In genomic region chr12:31634343-31635239, GRCm38 (mm10) we compare ENCODE assay signal across 8 mouse cellular contexts. TPM values are rescaled to one million over a fixed set of nuclear protein-coding genes. Genes with fewer than 3 reads are reported as not detected.
DNase-seq lines count a peak whose midpoint lies in the region; ATAC-seq and TF ChIP-seq lines count a peak whose summit lies in the region.

Gene Bcap29 (minus strand): TSS chr12:31634658.

- peak within 1 kb of the TSS; percentile 85 for H3K4me2 ChIP-seq in CH12.LX (ENCODE audit: insufficient read depth, low read depth, poor library complexity, severe bottlenecking)
- H3K4me2 ChIP-seq in heart, embryonic 15.5 days = peak within 1 kb of the TSS; percentile 91
- peak within 1 kb of the TSS; percentile 86 for H3K4me2 ChIP-seq in neural tube, embryonic 15.5 days

- TF ChIP-seq EP300 in CH12.LX (IDR thresholded peaks at IDR 0.05; ENCODE audit: low read length) = no peak

- peaks cover 10% of the 10 kb centered on the region for H3K79me2 ChIP-seq in CH12.LX (replicated peaks; ENCODE audit: control insufficient read depth, extremely low read depth, insufficient read depth, poor library complexity, severe bottlenecking)

- peaks cover 9 to 39% of the 10 kb centered on the region in 2 experiments for H3K36me3 ChIP-seq in CH12.LX (replicated peaks in 1 of 2; ENCODE audit: control insufficient read depth in 1 of 2, insufficient read depth in 1 of 2, low read length in 1 of 2)
- no peaks in the 10 kb centered on the region for H3K36me3 ChIP-seq in forebrain, embryonic 10.5 days (replicated peaks)
- 0 out of 2 replicates have a peak, but pooled peaks cover 3% of the 10 kb centered on the region for H3K36me3 ChIP-seq in heart, embryonic 15.5 days
- no peaks in the 10 kb centered on the region for H3K36me3 ChIP-seq in neural tube, embryonic 15.5 days

- no peak for TF ChIP-seq CTCF in CH12.LX (conservative IDR thresholded peaks at IDR 0.05 in 1 of 2, IDR thresholded peaks at IDR 0.05 in 1 of 2; ENCODE audit: low read depth in 2 of 2, low read length in 2 of 2)

- dilution Hi-C loops in CH12.LX (cut with MboI; ENCODE audit: extremely low pct_ligation_motif_present, extremely low pct_unique_long_range_greater_than_20kb, low sequenced_read_pairs) = no loop called here

- no peak for TF ChIP-seq RAD21 in CH12.LX (IDR thresholded peaks at IDR 0.05; ENCODE audit: low read depth, low read length)

- H3K4me3 ChIP-seq in CH12.LX (replicated peaks in 1 of 3; ENCODE audit: low read depth in 2 of 3, low read length in 2 of 3, poor library complexity in 1 of 3) = peak within 1 kb of the TSS; percentile 65 to 92 (median 80)
- H3K4me3 ChIP-seq in forebrain, embryonic 10.5 days = peak within 1 kb of the TSS; percentile 66
- peak within 1 kb of the TSS; percentile 65 for H3K4me3 ChIP-seq in heart, embryonic 15.5 days
- H3K4me3 ChIP-seq in neural tube, embryonic 15.5 days (replicated peaks) = peak within 1 kb of the TSS; percentile 51

- peak; percentile 75 for TF ChIP-seq POLR2A in CH12.LX (IDR thresholded peaks at IDR 0.05; ENCODE audit: low read depth, low read length)

- DNase-seq in CH12.LX (ENCODE audit: extremely low read depth) = peak; percentile 60
- peak; percentile 62 for DNase-seq in c-Kit-negative CD71-positive TER-119-positive erythroid progenitor cells, embryonic 14.5 days (ENCODE audit: low read depth, low spot score)
- peak; percentile 72 for DNase-seq in forebrain, embryonic 10.5 days (ENCODE audit: extremely low spot score, low spot score)
- DNase-seq in kidney, postnatal 25 days = peak; percentile 77 to 90
- peak; percentile 75 to 80 for DNase-seq in lung, adult 18-20 months
- peak; percentile 84 for DNase-seq in testis, postnatal 14 days (ENCODE audit: low spot score)

- no peaks in the 10 kb centered on the region for H3K27me3 ChIP-seq in CH12.LX (replicated peaks)
- H3K27me3 ChIP-seq in forebrain, embryonic 10.5 days (ENCODE audit: poor library complexity, severe bottlenecking) = no peaks in the 10 kb centered on the region
- no peaks in the 10 kb centered on the region for H3K27me3 ChIP-seq in heart, embryonic 15.5 days
- H3K27me3 ChIP-seq in neural tube, embryonic 15.5 days (replicated peaks) = no peaks in the 10 kb centered on the region

- no peaks in the 10 kb centered on the region for H3K9me3 ChIP-seq in CH12.LX (replicated peaks; ENCODE audit: low read length)
- H3K9me3 ChIP-seq in forebrain, embryonic 10.5 days = no peaks in the 10 kb centered on the region
- H3K9me3 ChIP-seq in heart, embryonic 15.5 days (replicated peaks) = no peaks in the 10 kb centered on the region
- H3K9me3 ChIP-seq in neural tube, embryonic 15.5 days (replicated peaks) = no peaks in the 10 kb centered on the region

- peak within 1 kb of the TSS; percentile 47; the same call in 1 of the 2 replicates for H3K27ac ChIP-seq in CH12.LX (ENCODE audit: insufficient read depth, low read depth)
- peak within 1 kb of the TSS; percentile 93 for H3K27ac ChIP-seq in forebrain, embryonic 10.5 days
- H3K27ac ChIP-seq in heart, embryonic 15.5 days = peak within 1 kb of the TSS; percentile 78
- H3K27ac ChIP-seq in neural tube, embryonic 15.5 days (replicated peaks) = peak within 1 kb of the TSS; percentile 79

- H3K9ac ChIP-seq in CH12.LX (ENCODE audit: insufficient read depth, low read depth) = peak within 1 kb of the TSS; percentile 87
- peak within 1 kb of the TSS; percentile 76 for H3K9ac ChIP-seq in heart, embryonic 15.5 days
- peak within 1 kb of the TSS; percentile 73 for H3K9ac ChIP-seq in neural tube, embryonic 15.5 days (replicated peaks)

- 1% methylated on average over 73 of the region's 73 CpGs for WGBS in forebrain, embryonic 10.5 days
- WGBS in heart, embryonic 15.5 days = 3% methylated on average over 51 of the region's 73 CpGs
- WGBS in neural tube, embryonic 15.5 days = 2% methylated on average over 51 of the region's 73 CpGs

- peaks cover 6 to 28% of the 10 kb centered on the region in 2 experiments; a peak in 2 of 4 replicates for H3K4me1 ChIP-seq in CH12.LX (ENCODE audit: control insufficient read depth in 1 of 2, insufficient read depth in 2 of 2)
- peaks cover 19% of the 10 kb centered on the region for H3K4me1 ChIP-seq in forebrain, embryonic 10.5 days
- H3K4me1 ChIP-seq in heart, embryonic 15.5 days (replicated peaks) = peaks cover 8% of the 10 kb centered on the region
- H3K4me1 ChIP-seq in neural tube, embryonic 15.5 days = peaks cover 15% of the 10 kb centered on the region

- in situ Hi-C loops in CH12.LX (cut with MboI; ENCODE audit: low pct_ligation_motif_present, low pct_unique_long_range_greater_than_20kb, low sequenced_read_pairs) = no loop called here

- peak; percentile 82 for ATAC-seq in heart, embryonic 15.5 days (replicated peaks; ENCODE audit: insufficient number of reproducible peaks, insufficient read depth, low FRiP score, low read depth)
- peak; percentile 92 for ATAC-seq in neural tube, embryonic 15.5 days (ENCODE audit: low FRiP score)

TF ChIP-seq in CH12.LX, 34 proteins besides CTCF, POLR2A, EP300 and RAD21:
- TF ChIP-seq UBTF (IDR thresholded peaks at IDR 0.05; ENCODE audit: low read depth, low read length) (no peak), MYC (IDR thresholded peaks at IDR 0.05; ENCODE audit: low read depth, low read length) (peak; percentile 90), MXI1 (IDR thresholded peaks at IDR 0.05; ENCODE audit: low read depth, low read length) (peak; percentile 97), JUND (conservative IDR thresholded peaks at IDR 0.05; ENCODE audit: low read depth, low read length) (no peak), ELF1 (IDR thresholded peaks at IDR 0.05; ENCODE audit: low read depth, low read length) (peak; percentile 86), HCFC1 (IDR thresholded peaks at IDR 0.05; ENCODE audit: low read depth, low read length) (peak; percentile 72), NELFE (IDR thresholded peaks at IDR 0.05; ENCODE audit: low read depth, low read length) (peak; percentile 64; the same call in 1 of the 2 replicates), IRF4 (IDR thresholded peaks at IDR 0.05; ENCODE audit: low read depth, low read length) (no peak), POLR2AphosphoS2 (IDR thresholded peaks at IDR 0.05; ENCODE audit: low read depth, low read length) (0 out of 2 replicates have a peak, but pooled peaks have one; percentile 30), SMC3 (IDR thresholded peaks at IDR 0.05; ENCODE audit: low read depth, low read length) (no peak), USF1 (IDR thresholded peaks at IDR 0.05; ENCODE audit: low read depth, low read length) (peak; percentile 17; the same call in 1 of the 2 replicates), SIN3A (IDR thresholded peaks at IDR 0.05; ENCODE audit: low read length) (peak; percentile 65), E2F4 (IDR thresholded peaks at IDR 0.05; ENCODE audit: insufficient replicate concordance, low read depth, low read length) (no peak), MAX (IDR thresholded peaks at IDR 0.05; ENCODE audit: low read length) (peak; percentile 94; the same call in 1 of the 2 replicates), ZMIZ1 (IDR thresholded peaks at IDR 0.05; ENCODE audit: low read depth, low read length) (peak; percentile 82), KAT2A (IDR thresholded peaks at IDR 0.05; ENCODE audit: insufficient replicate concordance, low read length) (0 out of 2 replicates have a peak, but pooled peaks have one; percentile 10), NRF1 (IDR thresholded peaks at IDR 0.05; ENCODE audit: low read depth, low read length) (peak; percentile 78), TCF12 (IDR thresholded peaks at IDR 0.05; ENCODE audit: low read depth, low read length) (peak; percentile 72), MEF2A (IDR thresholded peaks at IDR 0.05; ENCODE audit: borderline replicate concordance, low read depth, low read length) (peak; percentile 40)
TF ChIP-seq in CH12.LX: peak in this region for 14.

RNA-seq across cellular contexts. Expression of gene Bcap29, which starts in this region (rescaled TPM):
- total RNA-seq in CH12.LX (2012; rRNA removed) (31.4 and 32.4 TPM in 2 replicates), CH12.LX (2014; rRNA removed) (104 and 112 TPM in 2 replicates)
- 127 and 128 TPM in 2 replicates for polyA plus RNA-seq in CH12.LX (2012; ENCODE audit: insufficient read length, low read depth)
- 25.1 and 29.1 TPM in 2 replicates for polyA plus RNA-seq in forebrain, embryonic 10.5 days (2016; fragmentation: Nextera tagmentation; extraction: Ambion mirVana)
- polyA plus RNA-seq in heart, embryonic 15.5 days (2015; fragmentation: Nextera tagmentation; extraction: Ambion mirVana) = 38.6 and 42.4 TPM in 2 replicates
- 31.4 and 35.9 TPM in 2 replicates for polyA plus RNA-seq in neural tube, embryonic 15.5 days (2015; fragmentation: Nextera tagmentation; extraction: Ambion mirVana)

Comparison
In these comparisons a context has a peak if more than half of its experiments do, and no peak if none do; other contexts are left out.
1. Peak in every context shown above with its lines: DNase-seq, ATAC-seq, H3K4me3 ChIP-seq and H3K27ac ChIP-seq.